Mouse (Mus musculus) layer of hippocampus, adult 11-12 months (tissue): ENCODE data around the gene Ddx17.

ENCODE experiments used
- DNase-seq: peaks from one replicate; pipeline ENCODE4 v3.0.0; 2022; ENCODE audit warnings: low spot score

Ddx17 gene

DNA sequence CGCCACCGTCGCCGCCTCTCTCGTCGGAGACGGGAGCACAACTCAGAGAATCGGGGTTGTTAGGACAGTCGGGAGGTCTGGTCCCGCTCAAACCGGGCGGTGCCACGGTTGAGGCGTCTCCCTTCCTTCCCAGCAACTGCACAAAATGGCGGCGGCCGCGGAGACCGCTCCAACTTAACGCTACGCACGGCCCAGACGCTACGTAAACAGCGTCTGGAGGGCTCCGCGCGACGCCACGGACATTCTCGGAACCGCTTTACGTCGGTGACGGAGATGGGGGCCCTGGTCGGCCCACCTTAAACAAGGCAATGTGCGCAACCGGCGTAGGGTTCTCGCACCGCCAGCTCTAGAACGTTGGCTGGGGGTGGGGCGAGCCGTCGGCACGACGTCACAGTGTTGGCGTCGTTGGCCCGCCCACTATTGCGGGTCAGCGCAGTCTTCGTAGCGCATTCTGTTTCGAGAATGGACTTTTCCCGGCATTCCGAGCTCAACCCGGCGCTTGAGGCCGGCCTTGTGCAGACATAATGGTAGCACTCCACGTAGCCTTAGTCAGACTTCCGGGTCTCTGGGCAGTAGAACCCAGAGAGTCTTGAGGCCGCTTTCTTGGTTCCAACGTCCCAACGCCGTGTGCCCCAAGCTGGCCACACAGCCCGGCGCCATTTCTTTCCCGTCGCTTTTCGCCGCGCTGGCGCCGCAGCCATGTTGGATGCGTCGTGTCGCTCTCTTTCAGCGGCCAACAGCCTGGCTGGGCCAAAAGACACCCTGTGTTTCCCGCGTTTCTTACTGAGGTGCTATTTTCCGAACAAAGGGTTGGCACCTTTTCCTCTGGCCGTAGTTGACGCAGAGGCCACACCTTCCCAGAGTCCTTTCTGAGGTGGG lies at the start of gene Ddx17:
Gene Ddx17 (minus strand): TSS at position 332 of the 879 bp plus-strand sequence.
- DNase-seq: peak; percentile 98

DNA sequence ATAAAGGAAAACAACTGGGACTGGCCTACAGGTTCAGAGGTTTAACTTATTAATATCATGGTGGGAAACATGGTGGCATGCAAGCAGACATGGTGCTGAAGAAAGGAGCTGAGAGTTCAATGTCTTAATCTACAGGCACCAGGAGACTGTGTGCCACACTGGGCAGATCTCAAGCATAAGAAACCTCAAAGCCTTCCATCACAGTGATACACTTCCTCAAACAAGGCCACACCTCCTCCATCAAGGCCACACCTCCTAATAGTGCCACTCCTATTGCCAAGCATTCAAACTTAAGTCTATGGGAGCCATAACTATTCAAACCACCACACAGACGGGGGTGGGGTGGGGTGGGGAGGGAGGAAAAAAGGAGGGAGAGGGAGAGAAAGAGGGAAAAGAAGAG lies 35.0 kb upstream of the Ddx17 start:
- DNase-seq: no peak

DNA sequence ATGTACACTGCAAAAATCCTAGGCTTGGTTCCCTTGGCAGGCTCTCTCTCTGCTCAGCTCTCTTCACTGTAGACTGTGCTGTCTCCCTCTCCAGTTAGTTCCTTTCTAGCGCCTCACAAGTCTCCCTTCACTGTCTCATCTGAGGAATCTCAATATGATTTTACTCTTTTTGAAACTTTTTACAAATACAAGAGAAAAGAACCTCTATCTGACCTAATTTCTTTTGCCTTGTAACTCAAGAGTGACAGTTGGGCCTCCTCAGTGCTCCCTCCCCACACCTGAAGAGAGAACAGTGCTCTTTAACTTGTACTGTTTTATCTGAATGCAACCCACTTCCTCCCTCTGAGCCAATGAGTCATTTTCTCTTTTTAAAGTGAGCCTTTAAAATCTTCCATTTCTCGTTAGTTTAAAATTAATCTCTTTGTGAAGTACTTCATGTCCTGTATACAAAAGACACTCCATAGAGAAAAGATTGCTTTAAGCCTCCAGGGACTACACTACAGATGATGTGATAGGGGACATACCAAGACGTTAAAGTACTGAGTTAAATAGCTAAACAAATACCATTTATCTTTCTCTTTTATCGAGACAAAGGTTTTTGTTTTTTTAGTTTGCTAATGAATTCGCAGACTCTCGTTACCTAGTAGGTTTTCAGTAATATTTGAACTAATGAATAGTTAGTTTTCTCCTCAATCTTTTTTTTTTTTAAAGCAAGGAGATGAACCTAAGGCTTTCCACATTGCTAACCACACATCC lies 31.3 kb upstream of the Ddx17 start:
- no peak for DNase-seq

DNA sequence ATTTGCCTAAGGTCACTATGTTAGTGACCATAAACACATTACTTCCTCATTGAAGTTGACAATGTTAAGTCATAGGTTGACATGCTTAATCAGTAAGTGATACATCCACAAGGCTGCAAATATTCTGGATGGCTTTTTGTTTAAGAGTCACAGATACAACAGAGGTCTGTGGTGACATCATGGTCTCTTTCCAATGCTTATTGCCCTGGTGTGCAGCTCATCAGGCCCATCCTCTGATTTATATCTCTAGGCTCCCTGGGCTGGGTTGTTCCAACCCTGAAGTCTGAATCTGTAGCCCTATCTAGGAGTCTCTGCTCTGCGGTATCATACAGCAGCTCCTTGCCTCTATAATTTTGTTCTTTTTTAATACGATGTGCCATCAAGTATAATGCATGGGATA lies 30.4 kb upstream of the Ddx17 start:
- no peak for DNase-seq

DNA sequence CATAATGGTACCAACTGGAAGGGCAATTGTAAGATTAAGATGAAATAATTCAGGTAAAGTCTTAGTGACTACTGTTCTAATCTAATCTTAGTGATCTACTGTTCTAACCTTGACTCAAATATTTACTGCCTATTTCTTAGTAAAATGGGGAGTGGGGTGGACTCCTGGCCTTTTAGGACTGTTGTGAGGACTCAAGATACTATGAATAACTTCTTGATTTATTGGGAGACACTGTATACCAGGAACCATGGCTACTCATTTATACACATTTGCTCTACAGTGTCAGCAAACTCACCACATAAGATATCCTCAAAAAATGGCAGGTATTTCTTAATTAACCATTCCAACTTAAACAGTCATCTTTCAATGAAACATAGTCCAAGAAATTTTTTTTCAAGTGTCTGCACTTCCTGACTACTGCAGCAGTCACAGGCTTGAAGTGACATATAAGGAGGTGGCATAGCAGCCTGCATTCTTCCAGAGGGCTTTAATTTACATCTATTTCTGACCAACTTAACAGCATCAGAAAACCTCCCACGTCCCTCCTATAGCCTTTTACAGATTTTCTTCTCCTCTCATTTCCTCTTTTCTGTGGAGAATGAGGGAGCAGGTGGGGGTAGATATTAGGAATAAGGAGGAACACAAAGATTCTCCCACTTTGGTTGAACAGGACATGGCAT lies 29.1 kb upstream of the Ddx17 start:
- no peak for DNase-seq

DNA sequence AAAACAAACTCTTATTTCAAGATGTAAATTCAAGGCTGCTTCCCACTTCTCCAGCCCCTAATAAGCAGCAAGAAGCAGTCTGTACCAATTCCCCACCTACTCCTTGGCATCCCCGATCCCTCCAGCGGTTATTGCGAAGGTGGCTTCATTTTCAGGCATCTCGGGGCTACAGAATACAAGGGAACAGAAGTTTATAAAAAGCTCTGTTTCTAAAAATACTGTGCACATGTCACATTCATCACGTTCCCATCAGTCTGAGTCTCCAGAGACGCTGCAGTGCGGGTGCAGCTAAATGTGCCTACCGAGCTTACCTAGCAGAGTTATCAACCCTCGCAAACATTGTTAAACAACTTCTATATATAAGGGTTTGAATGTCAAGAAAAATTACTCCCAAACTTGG lies 15.9 kb upstream of the Ddx17 start:
- DNase-seq: peak; percentile 21

DNA sequence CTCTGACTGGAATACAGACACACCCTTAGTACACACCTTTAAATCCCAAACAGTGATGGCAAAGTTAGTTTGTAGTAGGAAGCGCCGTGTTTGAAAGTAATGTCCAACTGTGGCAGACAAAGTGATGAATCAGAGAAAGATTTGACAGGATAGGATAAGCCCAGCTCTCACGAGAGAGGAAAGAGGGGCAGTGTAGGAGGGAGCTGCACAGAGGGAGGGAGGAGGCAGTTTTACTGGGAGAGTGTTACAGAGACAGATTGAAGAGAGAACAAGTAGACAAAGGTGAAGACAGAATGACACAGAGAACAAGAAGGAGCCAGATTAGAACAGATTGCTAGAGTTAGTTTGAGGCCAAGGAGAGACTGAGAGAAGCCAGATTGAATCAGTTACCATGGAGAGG lies 13.1 kb upstream of the Ddx17 start:
- no peak for DNase-seq

DNA sequence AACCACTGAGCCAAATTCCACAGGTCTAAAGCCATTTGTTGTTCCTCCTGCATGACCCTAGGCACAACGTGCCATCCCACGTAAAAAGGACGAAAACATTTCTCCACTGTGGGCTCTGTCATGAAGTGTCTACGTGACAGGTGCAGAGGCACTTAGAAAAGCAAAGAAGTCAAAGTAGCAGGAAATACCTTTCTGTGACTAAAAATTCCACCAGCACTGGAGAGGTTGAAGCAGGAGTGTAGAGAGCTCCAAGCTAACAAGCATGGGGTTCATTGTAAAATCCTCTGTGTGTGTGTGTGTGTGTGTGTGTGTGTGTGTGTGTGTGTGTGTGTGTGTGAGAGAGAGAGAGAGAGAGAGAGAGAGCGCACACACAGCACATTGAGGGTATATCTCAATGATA lies 6.0 kb upstream of the Ddx17 start:
- DNase-seq: no peak

DNA sequence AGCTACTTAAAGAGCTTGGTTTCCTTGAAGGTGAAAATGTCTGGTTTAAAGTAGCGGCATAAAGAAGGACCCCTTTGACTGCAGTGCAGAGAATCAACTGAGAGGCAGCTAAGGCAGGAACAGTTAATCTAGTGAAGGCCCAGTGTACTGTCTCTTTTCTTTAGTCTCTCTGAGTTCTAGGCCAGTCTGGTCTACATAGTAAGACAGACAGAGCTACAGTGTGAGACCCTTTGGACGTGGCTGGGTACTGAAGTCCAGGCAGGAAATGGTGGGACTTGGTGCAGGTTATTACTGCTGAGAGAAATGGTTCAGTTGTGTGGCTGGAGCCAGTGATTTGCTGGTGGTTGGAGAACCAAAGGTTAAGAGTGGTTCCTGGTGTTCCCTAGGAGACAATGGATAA lies 1.7 kb upstream of the Ddx17 start:
- DNase-seq: no peak

DNA sequence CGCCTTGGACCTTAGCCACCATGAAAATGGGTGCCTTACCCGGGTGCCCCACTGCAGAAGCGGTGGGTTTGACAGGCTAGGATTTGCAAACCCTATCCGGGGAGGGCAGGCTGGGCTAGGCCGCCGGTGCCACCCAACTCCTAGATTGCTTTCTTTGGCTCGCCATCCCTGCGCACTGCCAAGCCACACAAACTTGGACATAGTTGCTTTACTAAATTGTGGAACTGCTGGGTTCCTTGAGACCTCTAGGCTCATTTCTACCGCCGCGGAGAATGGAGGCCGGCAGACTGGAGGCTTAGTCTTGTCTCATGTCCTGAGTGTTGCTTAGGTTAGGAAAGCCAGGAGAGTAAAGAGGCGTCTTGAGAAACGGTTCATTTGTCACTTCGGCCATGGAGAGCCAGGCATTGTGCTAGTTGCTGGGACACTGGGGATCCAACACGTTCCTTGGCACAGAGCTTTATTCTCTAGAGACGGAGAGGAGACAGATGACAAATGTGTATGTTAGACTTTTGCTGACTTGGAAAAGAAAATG lies 814 bp upstream of the Ddx17 start:
- DNase-seq: no peak

DNA sequence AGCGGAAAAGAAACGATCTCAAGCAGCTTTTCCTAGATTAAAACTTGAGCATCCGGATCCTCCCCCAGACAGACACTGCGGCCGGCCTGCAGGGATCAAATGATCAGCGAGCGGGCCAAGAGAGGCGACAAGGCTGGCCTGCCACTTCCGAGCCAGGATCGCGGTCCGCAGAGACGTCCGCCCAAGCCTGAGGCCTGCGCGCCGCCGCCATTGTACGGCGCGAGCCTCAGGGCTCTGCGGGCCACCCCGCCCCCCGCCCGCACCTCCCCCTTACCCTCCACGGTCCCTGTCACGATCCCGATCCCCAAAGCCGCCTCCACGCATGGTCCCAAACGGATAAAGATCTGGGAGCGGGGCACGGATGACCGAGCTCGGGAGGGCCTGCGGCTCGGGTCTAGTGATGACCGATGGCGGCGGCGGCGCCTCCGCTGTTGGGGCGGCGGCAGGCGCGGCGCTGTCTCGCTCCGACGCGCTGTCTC lies 581 bp downstream of the Ddx17 start:
- DNase-seq: peak; percentile 47

DNA sequence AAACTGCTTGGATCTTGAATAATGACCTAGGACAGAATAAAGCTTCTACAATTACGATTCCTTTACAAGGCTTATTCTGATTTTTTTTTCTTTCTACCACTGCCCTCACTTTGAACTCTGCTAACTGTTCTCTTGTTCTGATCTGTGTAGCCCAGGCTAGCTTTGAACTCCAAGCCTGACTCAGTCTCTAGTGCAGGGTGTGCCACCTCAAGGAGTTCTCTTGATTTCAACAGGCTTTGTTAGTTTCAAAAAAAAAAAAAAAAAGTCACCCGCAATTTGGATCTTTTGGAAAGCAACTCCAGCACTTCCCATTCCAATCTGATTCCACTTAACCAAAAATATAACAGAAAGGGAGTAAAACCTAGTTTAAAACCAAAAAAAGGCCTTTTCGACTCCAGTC lies 1.0 kb downstream of the Ddx17 start:
- no peak for DNase-seq

DNA sequence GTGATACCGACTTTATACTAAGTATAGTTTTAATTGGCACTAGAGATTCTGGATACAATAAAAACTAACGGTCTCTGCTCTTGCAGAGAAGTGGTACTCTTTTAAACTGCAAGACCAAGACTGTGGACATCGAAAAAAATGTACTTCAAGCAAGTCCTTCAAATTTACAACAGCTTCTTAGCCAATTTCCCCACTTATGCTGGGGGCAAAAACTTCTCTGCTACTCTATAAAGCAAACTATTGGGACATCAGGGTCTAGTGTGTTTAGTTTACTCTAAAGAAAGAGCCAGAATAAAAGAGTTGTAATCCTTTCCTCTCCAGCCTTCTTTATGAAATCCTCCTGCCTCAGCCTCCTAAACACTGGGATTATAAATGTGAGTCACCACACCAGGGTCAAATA lies 2.6 kb downstream of the Ddx17 start:
- DNase-seq: no peak

DNA sequence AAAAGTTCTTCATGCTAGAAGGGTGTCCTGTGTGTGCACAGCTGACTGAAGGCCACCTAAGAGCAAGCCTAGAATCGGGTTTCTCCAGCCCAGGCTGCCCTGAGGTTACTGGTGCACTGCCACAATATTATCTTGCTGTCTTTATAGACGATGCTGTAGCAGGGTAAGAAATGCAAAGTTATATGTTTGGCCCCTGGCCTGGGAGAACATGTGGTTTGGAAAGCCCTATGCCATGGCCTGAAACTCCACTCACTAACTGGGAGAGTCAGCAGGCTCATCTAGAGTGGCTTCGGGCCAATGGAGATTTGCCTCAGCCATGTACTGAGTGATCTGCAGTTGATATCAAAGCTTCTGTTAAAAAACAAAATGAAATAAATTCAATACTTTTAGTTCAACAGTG lies 12.7 kb downstream of the Ddx17 start:
- DNase-seq: no peak

DNA sequence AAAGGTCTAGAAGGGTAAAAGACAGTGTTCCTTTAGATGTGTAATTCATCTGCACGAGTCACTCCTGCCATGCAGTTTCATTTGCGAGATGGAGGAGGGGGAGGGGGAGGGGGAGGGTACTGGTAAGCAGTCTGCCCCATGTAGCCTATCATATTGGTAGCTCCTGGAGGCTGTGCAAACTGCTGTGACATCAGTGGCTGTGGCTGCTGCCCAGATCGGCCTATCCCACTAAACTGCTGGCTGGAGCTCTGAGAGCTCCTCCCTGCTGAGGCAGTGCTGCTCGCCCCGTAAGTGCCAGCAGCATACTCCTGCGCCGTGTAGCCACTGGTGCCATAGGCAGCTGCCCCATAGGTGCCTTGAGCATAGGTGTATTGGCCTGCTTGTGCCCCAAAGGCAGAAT lies 16.6 kb downstream of the Ddx17 start:
- no peak for DNase-seq

DNA sequence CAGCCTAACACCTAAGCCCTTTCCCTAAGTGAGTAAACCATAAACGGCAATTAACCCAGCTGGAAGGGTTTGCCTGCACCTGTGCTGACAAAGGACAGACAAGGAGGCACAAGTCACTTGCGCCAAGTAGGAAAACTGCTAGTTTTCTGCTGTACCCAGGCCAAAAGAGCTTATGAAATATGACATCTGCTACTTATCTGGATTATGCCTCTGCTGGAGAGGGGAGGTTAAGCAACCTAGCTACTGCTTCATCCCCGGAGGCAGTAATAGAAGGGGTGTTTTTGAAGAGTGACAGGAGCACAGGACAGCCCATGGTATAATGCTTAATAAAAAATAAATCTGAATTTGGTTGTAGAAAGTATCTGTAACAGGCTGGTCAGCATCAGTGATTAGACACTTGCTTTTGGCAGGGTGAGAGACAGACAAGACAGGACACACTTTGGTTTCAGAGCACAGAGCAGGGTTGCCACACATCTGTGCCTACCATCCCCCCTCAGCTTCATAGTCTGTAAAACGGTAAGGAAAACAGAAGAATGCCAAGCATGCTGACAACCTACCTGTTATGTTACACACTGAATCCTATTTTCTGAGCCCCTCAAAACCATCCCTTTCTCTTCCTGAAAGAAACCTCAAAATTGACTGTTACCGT lies 18.4 kb downstream of the Ddx17 start:
- DNase-seq: no peak

DNA sequence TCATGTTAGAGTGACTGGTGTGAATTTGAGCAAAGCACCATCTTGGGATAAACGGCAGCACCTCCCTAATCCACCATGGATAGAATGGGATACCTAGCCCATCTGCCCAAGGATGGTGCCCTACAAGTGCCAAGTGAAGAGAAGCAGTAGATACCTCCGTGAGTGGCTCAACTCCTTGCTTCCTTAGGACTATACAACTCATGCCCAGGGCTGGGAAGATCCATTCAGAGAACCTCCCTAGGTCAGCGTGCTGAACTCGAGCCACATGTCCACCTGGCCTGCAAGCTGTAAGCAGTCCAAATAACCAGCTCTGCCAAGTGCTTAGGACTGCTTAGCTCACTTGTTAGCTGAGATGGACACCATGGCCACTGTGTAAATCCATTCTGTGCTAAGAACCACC lies 19.3 kb downstream of the Ddx17 start:
- DNase-seq: no peak

DNA sequence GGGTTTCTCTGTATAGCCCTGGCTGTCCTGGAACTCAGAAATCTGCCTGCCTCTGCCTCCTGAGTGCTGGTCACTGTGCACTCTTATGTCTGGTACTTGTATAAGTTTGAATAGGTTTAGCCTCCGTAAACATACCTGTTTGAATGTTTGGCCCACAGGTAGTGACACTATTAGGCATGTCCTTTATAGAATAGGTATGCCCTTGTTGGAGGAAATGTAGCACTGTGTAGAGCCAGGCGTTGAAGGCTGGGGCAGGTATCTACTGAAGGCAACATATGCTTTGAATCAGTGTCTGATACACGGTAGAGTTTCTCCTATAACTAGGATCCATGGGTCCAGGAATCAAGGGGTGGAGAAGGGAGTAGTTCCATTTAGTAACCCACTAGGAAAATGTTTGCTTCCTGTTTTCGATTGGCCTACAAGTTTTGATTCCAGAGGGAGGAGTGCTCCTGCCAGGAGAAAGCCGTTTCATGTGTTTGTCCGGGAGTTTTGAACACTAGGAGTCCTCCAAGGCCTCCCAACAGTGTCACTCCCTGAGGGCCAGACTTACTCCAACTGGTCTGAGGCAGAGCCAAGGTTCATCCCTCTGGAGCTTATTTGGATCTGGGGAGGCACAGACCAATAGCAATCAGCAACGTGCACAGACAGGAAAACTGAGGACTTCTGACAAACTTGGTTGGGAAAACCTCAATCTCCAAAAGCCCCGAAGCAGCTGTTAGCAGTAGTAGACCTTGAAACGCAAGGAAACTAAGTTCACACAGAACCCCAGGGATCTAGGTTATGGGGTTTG lies 20.4 kb downstream of the Ddx17 start:
- DNase-seq: no peak

DNA sequence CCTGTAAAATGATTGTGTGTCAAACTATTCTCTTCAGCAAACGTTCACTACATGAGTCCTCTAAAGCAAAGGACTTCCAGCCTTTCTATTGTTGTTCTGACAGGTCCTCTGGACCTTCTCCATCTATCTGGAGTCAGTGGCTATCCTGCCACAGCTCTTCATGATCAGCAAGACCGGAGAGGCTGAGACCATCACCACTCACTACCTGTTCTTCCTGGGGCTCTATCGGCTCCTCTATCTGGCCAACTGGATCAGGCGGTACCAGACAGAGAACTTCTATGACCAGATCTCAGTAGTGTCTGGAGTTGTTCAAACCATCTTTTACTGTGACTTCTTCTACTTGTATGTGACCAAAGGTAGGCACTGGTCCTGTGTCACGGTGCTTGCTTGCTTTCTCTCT lies 21.0 kb downstream of the Ddx17 start:
- no peak for DNase-seq

DNA sequence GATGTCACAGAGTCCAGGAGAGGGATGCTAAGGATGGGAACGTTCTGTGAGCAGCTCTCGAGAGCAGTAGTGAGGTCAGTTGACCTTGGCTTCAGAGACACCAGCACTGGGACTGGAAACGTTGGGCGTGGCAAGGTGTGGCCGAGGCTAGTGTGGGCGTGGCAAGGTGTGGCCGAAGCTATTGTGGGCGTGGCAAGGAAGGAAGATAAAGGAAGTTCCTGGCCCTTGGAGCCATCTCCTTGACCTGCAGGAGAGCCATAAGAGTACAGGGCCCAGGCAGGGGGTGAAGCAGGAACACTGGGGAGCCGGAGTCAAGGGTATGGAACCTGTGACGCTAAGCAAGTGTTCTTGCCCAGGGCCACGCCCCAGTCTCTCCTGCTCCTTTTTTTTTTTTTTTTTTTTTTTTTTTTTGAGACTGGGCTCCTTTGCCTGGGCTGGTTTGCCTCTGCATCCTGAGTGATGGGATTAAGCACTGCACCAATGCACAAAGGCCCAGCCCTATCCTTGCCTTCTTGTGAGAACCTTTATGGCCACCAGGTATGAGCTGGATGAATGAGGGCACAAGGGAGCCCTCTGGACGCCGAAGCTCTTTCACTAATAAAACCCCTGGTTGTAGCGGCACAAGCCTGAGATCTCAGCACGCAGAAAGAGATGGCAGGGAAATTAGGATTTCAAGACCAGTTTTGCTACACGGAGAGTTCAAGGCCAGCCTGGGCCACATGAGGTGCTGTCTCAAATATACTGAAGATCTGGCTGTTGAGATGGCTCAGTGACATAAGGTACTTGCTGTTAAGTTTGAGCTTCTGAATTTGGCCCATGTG lies 26.9 kb downstream of the Ddx17 start:
- DNase-seq: no peak
